Mouse (Mus musculus) A20 (cell line): ENCODE results near the gene Kifc1.
"Not testable (repeated sequence)": the region's sequence is repeated elsewhere in the genome, so short reads cannot be mapped to it uniquely, and the experiment has no call there.

Experiments used
- DNase-seq: peaks from one replicate; pipeline ENCODE4 v3.0.0-alpha.2; 2011; ENCODE audit warnings: low read depth, low spot score

The Kifc1 gene

GRCm38 (mm10) chr17:33903911-33904651, 13.6 kb upstream of the Kifc1 start:
- peak; percentile 62 for DNase-seq

- no peak for DNase-seq
These were observed 12.0 kb upstream of the Kifc1 start for GRCm38 (mm10) chr17:33902491-33902890.

GRCm38 (mm10) chr17:33902079-33902478, 11.6 kb upstream of the Kifc1 start:
- DNase-seq, result no peak

- no peak for DNase-seq
These were observed 11.2 kb upstream of the Kifc1 start for GRCm38 (mm10) chr17:33901653-33902052.

- no peak for DNase-seq
These were observed 10.5 kb upstream of the Kifc1 start for GRCm38 (mm10) chr17:33900989-33901314.

GRCm38 (mm10) chr17:33900281-33900988, 10.0 kb upstream of the Kifc1 start:
- DNase-seq, result no peak

- no peak for DNase-seq
These were observed 9.2 kb upstream of the Kifc1 start for GRCm38 (mm10) chr17:33899642-33900041.

- DNase-seq, result not testable (repeated sequence)
These were observed 7.7 kb upstream of the Kifc1 start for GRCm38 (mm10) chr17:33898193-33898592.

- DNase-seq, result peak; percentile 82
These were observed 6.8 kb upstream of the Kifc1 start for GRCm38 (mm10) chr17:33897114-33897794.

GRCm38 (mm10) chr17:33893011-33893410, 2.5 kb upstream of the Kifc1 start:
- DNase-seq, result not testable (repeated sequence)

- no peak for DNase-seq
These were observed 2.0 kb upstream of the Kifc1 start for GRCm38 (mm10) chr17:33892429-33892828.

GRCm38 (mm10) chr17:33891892-33892291, 1.4 kb upstream of the Kifc1 start:
- DNase-seq, result not testable (repeated sequence)

GRCm38 (mm10) chr17:33891357-33891756, 896 bp upstream of the Kifc1 start:
- no peak for DNase-seq

GRCm38 (mm10) chr17:33889941-33890532, 424 bp downstream of the Kifc1 start:
- DNase-seq, result not testable (repeated sequence)

GRCm38 (mm10) chr17:33888230-33888629, 2.2 kb downstream of the Kifc1 start:
- DNase-seq, result not testable (repeated sequence)

GRCm38 (mm10) chr17:33887802-33888201, 2.7 kb downstream of the Kifc1 start:
- DNase-seq, result not testable (repeated sequence)

GRCm38 (mm10) chr17:33884320-33884719, 6.1 kb downstream of the Kifc1 start:
- not testable (repeated sequence) for DNase-seq

GRCm38 (mm10) chr17:33875797-33876196, 14.7 kb downstream of the Kifc1 start:
- not testable (repeated sequence) for DNase-seq

GRCm38 (mm10) chr17:33874411-33874810, 16.1 kb downstream of the Kifc1 start:
- DNase-seq, result no peak

- DNase-seq, result not testable (repeated sequence)
These were observed 16.9 kb downstream of the Kifc1 start, which contains the start of gene Gm7029 for GRCm38 (mm10) chr17:33873537-33873936. Gm7029 (plus strand) TSS chr17:33873837.

GRCm38 (mm10) chr17:33865330-33866030, 25.0 kb downstream of the Kifc1 start:
- DNase-seq, result peak; percentile 71
